Mouse (Mus musculus) spleen, embryonic (tissue): ENCODE data around the gene Tll1.

Experiments used
- CTCF ChIA-PET: fragments of 350-600 bp; sonication (Branson Sonifier 250); formaldehyde crosslinking; loops from one replicate; lab custom pipeline; 2022; lab: Charles Lee

Tll1 gene

GRCm38 (mm10) chr8:64206024-64206385 lies at the start of gene Tll1:
Tll1 (minus strand) TSS chr8:64206271.
- CTCF ChIA-PET, result no interaction called here

GRCm38 (mm10) chr8:64238645-64239044 lies 32.6 kb upstream of the Tll1 start:
- CTCF ChIA-PET, result interaction anchor here (0.6 kb wide), 1 partner anchor 28 kb away, joined by 4 read pairs; no protein-coding TSS in a partner anchor

GRCm38 (mm10) chr8:64221600-64221999 lies 15.5 kb upstream of the Tll1 start:
- CTCF ChIA-PET, result no interaction called here

GRCm38 (mm10) chr8:64217644-64218043 lies 11.6 kb upstream of the Tll1 start:
- CTCF ChIA-PET, result no interaction called here

- CTCF ChIA-PET, result interaction anchor here (0.6 kb wide), 1 partner anchor 265 kb away, joined by 3 read pairs; no protein-coding TSS in a partner anchor
These were observed 10.2 kb upstream of the Tll1 start for GRCm38 (mm10) chr8:64216252-64216651.

GRCm38 (mm10) chr8:64215374-64215773 lies 9.3 kb upstream of the Tll1 start:
- CTCF ChIA-PET, result no interaction called here

- CTCF ChIA-PET, result no interaction called here
These were observed 8.8 kb upstream of the Tll1 start for GRCm38 (mm10) chr8:64214906-64215305.

GRCm38 (mm10) chr8:64206411-64206861 lies 365 bp upstream of the Tll1 start:
- CTCF ChIA-PET, result no interaction called here

GRCm38 (mm10) chr8:64205321-64206023 lies 599 bp downstream of the Tll1 start:
- CTCF ChIA-PET, result no interaction called here

GRCm38 (mm10) chr8:64204801-64205311 lies 1.2 kb downstream of the Tll1 start:
- CTCF ChIA-PET, result no interaction called here

- CTCF ChIA-PET, result no interaction called here
These were observed 1.9 kb downstream of the Tll1 start for GRCm38 (mm10) chr8:64204167-64204566.

GRCm38 (mm10) chr8:64198326-64198725 lies 7.7 kb downstream of the Tll1 start:
- CTCF ChIA-PET, result no interaction called here

- CTCF ChIA-PET, result no interaction called here
These were observed 12.7 kb downstream of the Tll1 start for GRCm38 (mm10) chr8:64193421-64193820.

GRCm38 (mm10) chr8:64187881-64188280 lies 18.2 kb downstream of the Tll1 start:
- CTCF ChIA-PET, result no interaction called here

GRCm38 (mm10) chr8:64176931-64177330 lies 29.1 kb downstream of the Tll1 start:
- CTCF ChIA-PET, result no interaction called here

- CTCF ChIA-PET, result no interaction called here
These were observed 31.2 kb downstream of the Tll1 start for GRCm38 (mm10) chr8:64174916-64175315.

GRCm38 (mm10) chr8:64173759-64174158 lies 32.3 kb downstream of the Tll1 start:
- CTCF ChIA-PET, result no interaction called here

- CTCF ChIA-PET, result no interaction called here
These were observed 52.9 kb downstream of the Tll1 start for GRCm38 (mm10) chr8:64152899-64153891.

GRCm38 (mm10) chr8:64152216-64152804 lies 53.8 kb downstream of the Tll1 start:
- CTCF ChIA-PET, result no interaction called here

GRCm38 (mm10) chr8:64136593-64136992 lies 69.5 kb downstream of the Tll1 start:
- CTCF ChIA-PET, result no interaction called here

- CTCF ChIA-PET, result no interaction called here
These were observed 98.9 kb downstream of the Tll1 start for GRCm38 (mm10) chr8:64107190-64107589.

GRCm38 (mm10) chr8:64073396-64073795 lies 132.7 kb downstream of the Tll1 start:
- CTCF ChIA-PET, result no interaction called here
